Mouse (Mus musculus) fat pad, adult 2 months (tissue): ENCODE data around the gene Ccdc88b.
"Not testable (repeated sequence)": the region's sequence is repeated elsewhere in the genome, so short reads cannot be mapped to it uniquely, and the experiment has no call there.

Source experiments
- DNase-seq: peaks from one replicate; pipeline ENCODE4 v3.0.0-alpha.2; 2011; ENCODE audit warnings: low read depth, low spot score; ENCODE audit errors: extremely low read depth

The Ccdc88b gene

GRCm38 (mm10) chr19:6858031-6858430, at the start of gene Ccdc88b:
Ccdc88b (minus strand) TSS chr19:6858211.
- no peak for DNase-seq

DNA sequence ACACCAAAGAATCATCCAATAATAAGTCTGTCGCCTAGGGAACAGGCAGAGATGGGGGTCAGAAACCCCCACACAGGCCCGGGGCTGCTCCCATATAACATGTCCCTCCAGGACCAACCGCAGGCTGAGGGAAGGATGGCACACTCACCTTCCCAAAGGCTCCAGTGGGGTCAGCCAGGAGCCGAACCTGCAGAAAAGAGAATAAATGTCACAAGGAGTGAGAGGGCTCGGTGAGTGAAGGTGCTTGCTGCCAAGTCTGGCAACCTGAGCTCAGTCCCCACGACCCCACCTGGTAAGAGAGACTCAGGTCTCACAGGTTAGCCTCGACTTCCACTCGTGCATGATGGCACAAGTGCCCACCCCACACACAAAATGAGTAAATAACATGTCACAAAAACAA, 49.1 kb upstream of the Ccdc88b start:
- no peak for DNase-seq

- no peak for DNase-seq
Observed at GRCm38 (mm10) chr19:6906199-6906598, 48.2 kb upstream of the Ccdc88b start.

- DNase-seq: no peak
Observed at GRCm38 (mm10) chr19:6905498-6906159, 47.6 kb upstream of the Ccdc88b start.

DNA sequence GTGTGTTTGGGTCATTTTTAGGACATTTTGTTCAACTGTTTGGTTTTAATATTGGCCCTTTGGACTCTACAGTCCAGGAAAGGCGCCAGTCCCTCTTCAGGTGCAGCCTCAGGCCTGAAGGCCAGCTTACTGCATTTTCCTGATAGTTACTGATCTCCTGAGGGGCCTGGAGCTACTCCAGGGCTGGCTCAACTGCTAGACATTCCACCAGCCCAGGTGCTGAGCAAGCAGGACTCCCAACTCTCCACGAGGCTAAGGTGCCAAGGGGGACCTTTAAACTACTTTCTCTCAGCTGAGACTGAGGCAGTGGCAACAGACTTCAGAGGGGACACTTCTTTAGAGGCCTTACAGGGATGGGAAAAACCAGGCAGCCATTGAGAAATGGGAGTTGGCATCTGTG, 46.8 kb upstream of the Ccdc88b start:
- DNase-seq: no peak

GRCm38 (mm10) chr19:6903031-6903430, 45.0 kb upstream of the Ccdc88b start:
- no peak for DNase-seq

- DNase-seq: no peak
Observed at GRCm38 (mm10) chr19:6899641-6900040, 41.6 kb upstream of the Ccdc88b start.

DNA sequence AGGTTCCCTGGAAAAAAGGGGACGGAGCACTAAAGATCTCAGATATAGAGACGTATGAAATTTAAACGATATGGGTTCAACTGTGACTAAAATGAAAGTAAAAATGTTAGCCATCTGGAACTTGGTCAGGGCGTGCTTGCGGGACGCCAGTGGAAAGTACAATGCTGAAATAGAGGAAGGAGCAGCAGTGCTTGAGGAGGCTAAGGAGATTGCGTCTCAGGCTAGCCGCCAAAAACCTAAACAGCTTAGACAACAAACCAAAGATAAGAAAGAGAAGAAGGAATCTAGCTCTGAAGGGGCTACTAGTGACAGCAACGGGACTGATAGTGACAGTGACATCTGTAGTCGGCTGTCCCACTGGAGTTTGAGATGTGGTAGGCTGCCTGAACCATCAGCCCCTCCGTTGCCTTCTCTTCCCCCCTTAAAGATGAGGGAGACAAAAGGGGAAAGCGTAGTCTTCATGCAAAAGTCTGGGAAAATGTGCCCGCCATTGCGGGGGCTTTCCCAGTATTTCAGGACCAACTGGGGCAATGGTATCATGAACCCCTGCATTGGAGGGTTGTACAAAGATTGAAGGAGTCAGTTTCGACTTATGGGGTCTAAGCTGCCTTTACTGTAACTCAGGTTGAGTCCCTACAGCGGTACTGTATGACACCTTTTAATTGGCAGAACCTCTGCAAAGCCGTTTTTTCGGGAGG, 37.7 kb upstream of the Ccdc88b start:
- not testable (repeated sequence) for DNase-seq

DNA sequence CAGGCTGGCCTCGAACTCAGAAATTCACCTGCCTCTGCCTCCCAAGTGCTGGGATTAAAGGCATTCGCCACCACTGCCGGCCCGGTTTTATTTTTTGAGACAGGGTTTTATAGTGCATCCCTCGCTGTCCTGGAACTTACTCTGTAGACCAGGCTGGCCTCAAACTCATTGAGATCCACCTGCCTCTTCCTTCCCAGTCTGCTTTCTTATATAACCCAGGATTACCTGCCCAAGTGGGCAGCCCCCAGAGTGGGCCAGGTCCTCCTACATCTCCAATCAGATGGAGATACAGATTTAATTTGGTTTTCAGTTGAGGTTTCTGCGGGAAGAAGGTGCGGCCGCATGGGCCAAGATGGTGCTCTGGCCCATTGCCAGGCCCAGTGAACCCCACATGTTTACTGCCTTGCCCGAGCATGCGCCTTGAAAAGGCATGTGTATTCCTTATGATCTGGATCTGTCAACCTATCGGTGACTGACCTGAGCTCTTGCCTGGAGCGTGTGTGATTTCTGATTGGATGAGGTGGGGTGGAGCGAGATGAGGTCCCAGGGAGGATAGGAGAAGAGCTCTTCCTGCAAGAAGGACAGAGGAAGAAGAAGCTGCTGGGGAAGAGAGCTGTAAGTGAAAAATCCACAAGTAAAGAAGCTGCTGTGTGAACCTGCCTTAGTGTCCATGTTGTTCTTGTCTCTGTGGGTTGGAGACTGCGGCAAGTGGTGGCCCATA, 35.9 kb upstream of the Ccdc88b start:
- DNase-seq: no peak

DNA sequence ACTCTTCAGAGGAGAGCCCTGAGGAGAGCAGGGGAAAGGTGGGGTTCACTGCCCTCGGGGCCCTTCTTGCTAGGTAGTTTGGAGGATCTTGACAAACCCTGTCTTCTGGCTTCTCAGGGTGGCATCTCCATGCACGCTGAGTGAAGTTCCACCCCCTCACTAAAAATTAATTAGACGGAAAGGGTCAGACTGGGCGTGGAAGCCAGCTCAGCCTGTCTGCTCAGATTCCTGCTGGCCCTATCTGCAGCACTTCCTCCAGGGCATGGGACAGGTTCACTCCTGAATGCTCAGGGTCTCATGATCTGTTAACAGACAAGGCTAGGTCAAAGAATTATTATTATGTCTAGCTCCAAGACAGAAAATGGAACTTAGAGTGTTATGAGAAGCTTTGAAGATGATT, 34.5 kb upstream of the Ccdc88b start:
- DNase-seq: no peak

GRCm38 (mm10) chr19:6877965-6878364, 20.0 kb upstream of the Ccdc88b start:
- DNase-seq: no peak

DNA sequence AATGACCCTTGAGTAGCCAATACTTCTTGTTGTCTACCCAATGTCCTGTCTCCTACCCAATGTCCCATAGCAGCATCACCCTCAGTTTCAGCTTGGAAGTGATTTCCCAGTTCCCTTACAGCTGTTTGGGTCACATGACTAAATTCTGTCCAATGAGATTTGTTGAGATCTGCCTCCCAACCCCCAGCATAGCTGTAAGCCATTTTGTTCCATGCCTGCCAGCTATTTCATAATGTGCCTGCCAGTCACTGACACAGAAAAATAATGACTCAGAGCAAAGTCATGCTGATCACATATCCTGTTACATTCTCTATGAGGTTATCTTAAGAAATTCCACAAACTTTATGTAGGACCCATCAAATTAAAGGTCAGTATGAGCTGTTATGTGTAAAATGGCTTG, 18.8 kb upstream of the Ccdc88b start:
- no peak for DNase-seq

GRCm38 (mm10) chr19:6875834-6876233, 17.8 kb upstream of the Ccdc88b start:
- no peak for DNase-seq

DNA sequence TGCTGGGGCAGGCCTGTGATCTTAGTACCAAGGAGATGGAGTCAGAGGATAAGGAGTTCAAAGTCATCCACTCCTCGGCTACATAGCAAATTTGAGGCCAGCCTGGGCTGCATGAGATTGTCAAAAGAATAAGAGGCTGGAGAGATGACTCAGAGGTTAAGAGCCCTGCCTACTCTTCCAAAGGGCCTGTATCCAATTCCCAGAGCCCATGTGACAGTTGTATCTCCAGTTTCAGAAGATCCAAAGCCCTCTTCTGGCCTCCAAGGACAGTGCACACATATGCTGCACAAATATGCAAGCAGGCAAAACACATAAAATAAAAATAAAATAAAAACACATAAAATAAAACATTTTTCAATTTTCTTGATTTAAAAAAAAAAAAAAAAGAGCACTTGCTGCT, 16.2 kb upstream of the Ccdc88b start:
- DNase-seq: no peak

DNA sequence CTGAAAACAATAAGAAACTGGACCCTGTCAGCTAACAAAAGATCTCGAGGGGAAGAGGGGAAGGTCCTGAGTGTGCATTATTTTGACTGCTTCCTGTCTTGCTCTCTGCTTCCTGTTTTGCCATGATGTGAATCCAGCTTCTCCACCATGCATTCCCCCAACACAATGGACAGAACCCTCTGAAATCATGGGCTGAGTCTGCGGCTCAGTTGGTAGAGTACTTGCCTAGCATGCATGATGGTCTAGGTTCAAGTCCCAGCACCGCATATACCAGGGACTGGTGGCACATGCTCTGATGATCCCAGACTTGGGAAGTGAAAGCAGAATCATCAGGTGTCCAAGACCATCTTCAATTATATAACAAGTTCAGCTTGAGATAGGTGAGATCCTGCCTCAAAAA, 14.7 kb upstream of the Ccdc88b start:
- DNase-seq: no peak

DNA sequence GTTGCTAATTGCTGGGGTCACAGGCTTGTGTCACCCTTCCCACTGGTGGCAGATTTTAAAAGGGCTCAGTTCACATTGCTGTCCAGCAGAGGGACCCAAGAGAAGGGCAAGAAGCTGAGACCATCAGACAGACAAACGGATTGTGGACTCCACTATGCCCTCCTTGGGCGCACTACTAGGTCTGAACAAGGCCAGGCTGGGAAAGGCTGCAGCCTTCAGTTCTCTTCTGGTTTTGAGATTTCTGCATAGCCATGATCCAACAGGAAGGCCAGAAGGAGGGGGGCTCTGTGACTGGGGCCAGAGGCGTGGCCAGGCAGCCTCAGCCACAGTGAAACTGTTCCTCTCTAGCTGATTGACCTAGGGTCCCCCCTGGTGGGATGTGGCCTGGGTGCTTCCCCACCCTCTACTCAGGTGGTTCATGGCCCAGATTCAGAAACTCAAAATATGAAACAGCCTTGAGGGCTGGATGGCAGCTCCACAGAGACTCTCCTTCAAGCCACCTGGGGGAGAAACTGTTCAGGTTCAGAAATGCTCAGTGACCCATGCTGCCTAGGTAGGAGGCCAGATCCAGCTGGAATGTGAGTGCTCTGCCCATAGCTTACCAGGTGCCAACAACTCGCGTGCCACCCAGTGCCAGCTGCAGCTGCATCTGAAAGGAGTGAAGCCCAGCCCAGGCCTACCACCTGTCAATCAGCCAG, 13.7 kb upstream of the Ccdc88b start:
- DNase-seq: no peak

DNA sequence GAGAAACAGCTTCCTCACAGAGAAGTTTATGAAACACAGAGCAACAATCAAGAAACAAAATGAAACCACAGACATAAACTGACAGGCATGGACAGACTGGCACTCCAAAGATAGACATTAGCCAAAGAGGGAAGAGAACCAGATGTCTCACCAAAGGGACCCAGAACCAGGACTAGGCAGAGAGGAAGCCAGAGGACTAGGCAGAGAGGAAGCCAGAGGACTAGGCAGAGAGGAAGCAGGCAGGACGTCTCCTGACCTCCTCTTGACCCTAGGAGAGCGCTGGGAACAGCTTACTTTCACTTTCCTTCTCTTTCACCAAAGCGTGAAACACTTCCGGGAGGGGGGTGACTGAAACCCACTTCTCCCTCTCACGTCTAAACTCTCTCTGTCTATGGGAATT, 11.3 kb upstream of the Ccdc88b start:
- no peak for DNase-seq

- DNase-seq: no peak
Observed at GRCm38 (mm10) chr19:6861451-6861850, 3.4 kb upstream of the Ccdc88b start.

DNA sequence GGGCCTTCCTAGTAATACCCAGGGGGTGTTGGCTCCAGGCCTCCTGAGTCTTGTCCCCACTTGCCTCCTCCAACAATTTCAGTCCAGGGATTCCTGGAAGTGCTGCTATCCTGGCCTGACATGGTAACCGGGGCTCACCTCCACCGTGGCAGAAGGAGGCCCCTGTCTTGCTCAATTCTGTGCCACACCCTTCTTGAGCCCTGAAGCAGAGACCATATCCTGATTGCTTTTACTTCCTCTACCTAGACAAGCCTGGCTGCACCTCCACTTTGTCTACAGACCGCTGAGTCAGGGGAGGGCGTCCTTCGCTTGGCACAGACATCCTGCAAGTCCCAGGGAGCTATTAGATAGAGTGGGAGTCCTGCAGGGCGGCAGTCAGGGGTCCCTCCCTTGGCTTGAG, 2.7 kb upstream of the Ccdc88b start:
- DNase-seq: no peak

- DNase-seq: no peak
Observed at GRCm38 (mm10) chr19:6859971-6860370, 2.0 kb upstream of the Ccdc88b start.

DNA sequence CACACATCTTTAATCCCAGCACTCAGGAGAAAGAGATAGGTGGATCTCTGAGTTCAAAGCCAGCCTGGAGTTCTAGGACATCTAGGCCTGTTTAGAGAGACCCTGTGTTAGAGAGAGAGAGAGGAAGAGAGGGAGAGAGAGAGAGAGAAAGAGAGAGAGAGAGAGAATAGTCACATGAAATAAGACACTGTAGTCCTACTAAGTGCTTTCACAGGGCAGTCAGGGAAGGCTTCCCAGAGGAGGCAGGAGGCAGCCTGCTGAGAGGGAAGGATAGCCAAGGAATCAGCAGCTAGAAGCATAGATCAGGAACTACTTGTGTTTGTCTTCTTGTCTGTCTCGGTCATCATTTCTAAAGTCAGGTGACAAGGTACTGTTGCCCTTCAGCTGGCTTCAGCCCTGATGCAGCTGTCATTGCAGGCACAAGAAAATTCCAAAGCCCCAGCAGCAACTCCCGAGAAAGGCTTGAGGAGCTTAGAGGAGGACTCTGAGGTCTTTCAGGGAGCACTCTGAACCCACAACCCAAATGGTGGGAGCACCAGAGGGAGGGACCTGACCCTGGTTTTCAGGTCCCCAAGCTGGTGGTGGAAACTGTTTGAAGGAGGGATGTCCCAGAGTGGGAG, 1.1 kb upstream of the Ccdc88b start:
- DNase-seq: no peak
